Mouse (Mus musculus) lung, postnatal 0 days (tissue): ENCODE data around the gene Dcun1d3. TPM values are rescaled to one million over a fixed set of nuclear protein-coding genes. Genes with fewer than 3 reads are reported as not detected.

ENCODE experiments used
- ATAC-seq: fragments of 200-750 bp; cut with Nextera tagmentation; 2 replicates; pipeline ENCODE4 v1.8.0; 2017; ENCODE audit warnings: moderate library complexity
- DNase-seq: peaks from one replicate; pipeline ENCODE4 v3.0.0-alpha.2; 2016; ENCODE audit warnings: low spot score
- H3K27ac ChIP-seq: fragments of 300-500 bp; sonication (generic); 2 replicates; pipeline ENCODE4 v1.5.1; 2014; ENCODE audit warnings: antibody characterized with exemption, mild to moderate bottlenecking, low read length, mixed read lengths
- H3K27me3 ChIP-seq: fragments of 300-500 bp; sonication (generic); replicated peaks from 2 replicates; pipeline ENCODE4 v1.6.1; 2014; ENCODE audit warnings: low read length, mixed read lengths; ENCODE audit not compliant: insufficient read depth
- H3K36me3 ChIP-seq: fragments of 300-500 bp; sonication (generic); 2 replicates; pipeline ENCODE4 v1.6.1; 2014; ENCODE audit warnings: low read length, mixed read lengths; ENCODE audit not compliant: insufficient read depth
- H3K4me1 ChIP-seq: fragments of 300-500 bp; sonication (generic); 2 replicates; pipeline ENCODE4 v1.6.1; 2014; ENCODE audit warnings: antibody characterized with exemption, low read depth, low read length, mixed read lengths; ENCODE audit not compliant: insufficient read depth
- H3K4me2 ChIP-seq: fragments of 300-500 bp; sonication (generic); replicated peaks from 2 replicates; pipeline ENCODE4 v1.6.1; 2014; ENCODE audit warnings: low read depth, mild to moderate bottlenecking, low read length, moderate library complexity, mixed read lengths
- H3K4me3 ChIP-seq: fragments of 300-500 bp; sonication (generic); 2 replicates; pipeline ENCODE4 v1.5.1; 2014; ENCODE audit warnings: low read depth, low read length
- H3K9ac ChIP-seq: fragments of 300-500 bp; sonication (generic); replicated peaks from 2 replicates; pipeline ENCODE4 v1.6.1; 2014; ENCODE audit warnings: low read depth, mild to moderate bottlenecking
- H3K9me3 ChIP-seq: fragments of 300-500 bp; sonication (generic); 2 replicates; pipeline ENCODE4 v1.6.1; 2016; ENCODE audit warnings: low read length, mixed read lengths
- CTCF ChIP-seq: IDR thresholded peaks from 2 replicates; pipeline ENCODE4 v1.5.1; 2016; ENCODE audit warnings: antibody characterized with exemption, mild to moderate bottlenecking
- EP300 ChIP-seq: IDR thresholded peaks from 2 replicates; pipeline ENCODE4 v1.6.1; 2016; ENCODE audit warnings: antibody characterized with exemption, mild to moderate bottlenecking, control low read depth
- WGBS: fragments of 180-500 bp; shearing (Covaris S2); extraction: QIAGEN DNeasy Blood & Tissue Kit; methylation state at CpG from one replicate; pipeline ENCODE4 v1.1.7; 2014; 5-methylcytosine and 5-hydroxymethylcytosine counted together
- polyA plus RNA-seq: library from polyadenylated mRNA; unstranded; fragments of >200 nt; fragmentation: Nextera tagmentation; extraction: Ambion mirVana; gene quantifications from 2 replicates; pipeline ENCODE4 v1.2.1, GENCODE M21; 2015

Gene Dcun1d3
- polyA plus RNA-seq, 1 experiment from 2014 or later, result 7.7 TPM

DNA sequence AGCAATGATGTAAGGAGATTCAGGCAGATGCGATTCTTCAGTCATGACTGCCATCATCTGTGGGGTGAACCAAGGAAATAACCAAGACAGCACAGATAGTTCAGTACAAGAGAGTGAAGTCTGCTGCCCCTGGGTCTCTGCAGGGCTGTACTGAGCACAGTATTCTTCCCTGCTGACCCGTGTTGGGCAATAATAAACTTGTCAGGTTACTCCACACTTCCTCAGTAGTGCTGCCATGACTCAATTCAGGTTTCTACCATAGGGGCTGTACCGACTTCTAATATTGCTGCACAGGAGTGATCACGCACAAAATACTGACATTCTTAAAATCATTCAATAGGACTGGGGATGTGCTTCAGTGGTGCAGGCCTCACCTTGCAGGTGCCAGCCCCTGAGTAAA is 16.9 kb downstream of the Dcun1d3 start:
- Histone ChIP-seq H3K9me3 (no peaks in the 10 kb centered on the region), H3K27ac (no peak overlapping the region), H3K9ac (no peak overlapping the region), H3K27me3 (no peaks in the 10 kb centered on the region), H3K4me1 (no peaks in the 10 kb centered on the region; the same call in 1 of the 2 replicates), H3K4me3 (no peak overlapping the region), H3K4me2 (no peak overlapping the region), H3K36me3 (no peaks in the 10 kb centered on the region)
- TF ChIP-seq EP300 (no peak), CTCF (no peak)
- ATAC-seq (no peak), DNase-seq (no peak)
- WGBS, result 84% methylated on average over 4 of the region's 4 CpGs

- Histone ChIP-seq H3K36me3 (no peaks in the 10 kb centered on the region), H3K4me1 (no peaks in the 10 kb centered on the region; the same call in 1 of the 2 replicates), H3K4me2 (no peak overlapping the region), H3K9ac (no peak overlapping the region), H3K9me3 (no peaks in the 10 kb centered on the region), H3K27me3 (no peaks in the 10 kb centered on the region), H3K27ac (no peak overlapping the region), H3K4me3 (no peak overlapping the region)
- 35% methylated on average over 3 of the region's 3 CpGs for WGBS
- no peak for ATAC-seq
- no peak for DNase-seq
- TF ChIP-seq EP300 (no peak), CTCF (no peak)
Measured at GRCm38 (mm10) chr7:119875776-119876440, 20.2 kb downstream of the Dcun1d3 start.

GRCm38 (mm10) chr7:119873050-119873449 is 23.0 kb downstream of the Dcun1d3 start:
- Histone ChIP-seq H3K9ac (no peak overlapping the region), H3K27me3 (no peaks in the 10 kb centered on the region), H3K36me3 (no peaks in the 10 kb centered on the region), H3K4me1 (no peaks in the 10 kb centered on the region), H3K9me3 (no peaks in the 10 kb centered on the region), H3K4me3 (no peak overlapping the region), H3K27ac (no peak overlapping the region), H3K4me2 (no peak overlapping the region)
- WGBS, result 66% methylated on average over 2 of the region's 2 CpGs
- DNase-seq (no peak), ATAC-seq (no peak)
- TF ChIP-seq EP300, result no peak
- no peak for TF ChIP-seq CTCF

DNA sequence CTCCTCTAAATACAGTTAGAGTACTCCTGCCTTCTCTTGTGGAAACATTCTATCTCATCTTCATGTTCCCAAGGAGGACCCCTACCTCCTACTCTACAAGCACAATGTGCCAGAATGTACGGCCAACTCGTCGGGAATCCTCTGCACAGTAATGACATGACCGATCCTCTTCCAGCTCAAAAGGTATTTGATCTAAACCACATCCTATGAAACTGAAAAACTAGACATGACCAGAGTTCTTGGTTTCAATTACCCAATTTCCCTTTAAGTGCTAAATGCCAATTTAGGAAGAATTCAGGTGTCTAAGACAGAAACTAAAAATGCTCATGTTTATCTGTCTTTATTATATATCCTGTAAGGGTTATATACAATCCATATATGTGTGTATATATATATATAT is 23.9 kb downstream of the Dcun1d3 start:
- H3K27me3 ChIP-seq, result no peaks in the 10 kb centered on the region
- 92% methylated on average over 4 of the region's 4 CpGs for WGBS
- H3K36me3 ChIP-seq, result no peaks in the 10 kb centered on the region
- no peak for ATAC-seq
- no peak overlapping the region for H3K9ac ChIP-seq
- H3K4me3 ChIP-seq, result no peak overlapping the region
- DNase-seq, result no peak
- no peak overlapping the region for H3K4me2 ChIP-seq
- no peaks in the 10 kb centered on the region for H3K9me3 ChIP-seq
- H3K4me1 ChIP-seq, result no peaks in the 10 kb centered on the region
- TF ChIP-seq CTCF (no peak), EP300 (no peak)
- H3K27ac ChIP-seq, result no peak overlapping the region

DNA sequence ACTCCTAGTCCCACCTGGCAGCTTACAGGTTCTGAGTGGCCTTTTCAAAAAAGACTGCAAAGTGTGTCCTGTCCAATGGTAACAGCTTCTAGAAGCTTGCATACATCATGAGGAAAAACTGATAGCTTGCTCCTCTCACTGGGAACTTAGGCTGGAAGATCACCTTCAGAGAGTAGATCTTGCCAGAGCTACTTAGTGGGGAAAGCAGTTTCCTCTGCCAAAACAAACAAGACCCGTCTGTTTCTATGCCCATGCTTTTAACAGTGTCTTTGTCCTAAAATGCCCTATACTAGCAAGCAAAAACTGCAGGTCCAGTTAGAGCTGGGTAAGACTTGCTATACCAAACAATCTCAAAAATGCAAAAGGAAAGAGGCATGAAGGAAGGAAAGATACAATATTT is 30.0 kb downstream of the Dcun1d3 start:
- H3K9ac ChIP-seq, result no peak overlapping the region
- 31% methylated on average over 1 of the region's 1 CpGs for WGBS
- peaks cover 7% of the 10 kb centered on the region; the same call in 1 of the 2 replicates for H3K4me1 ChIP-seq
- H3K27ac ChIP-seq, result no peak overlapping the region
- no peaks in the 10 kb centered on the region for H3K27me3 ChIP-seq
- H3K4me2 ChIP-seq, result no peak overlapping the region
- no peaks in the 10 kb centered on the region for H3K36me3 ChIP-seq
- no peak overlapping the region for H3K4me3 ChIP-seq
- no peak for TF ChIP-seq CTCF
- no peak for TF ChIP-seq EP300
- no peaks in the 10 kb centered on the region for H3K9me3 ChIP-seq
- ATAC-seq (no peak), DNase-seq (no peak)

GRCm38 (mm10) chr7:119864500-119864899 is 31.6 kb downstream of the Dcun1d3 start:
- WGBS, result 73% methylated on average over 5 of the region's 5 CpGs
- Histone ChIP-seq H3K36me3 (no peaks in the 10 kb centered on the region), H3K9me3 (no peaks in the 10 kb centered on the region), H3K27ac (no peak overlapping the region), H3K4me3 (no peak overlapping the region), H3K9ac (no peak overlapping the region), H3K27me3 (no peaks in the 10 kb centered on the region), H3K4me1 (peaks cover 7% of the 10 kb centered on the region; the same call in 1 of the 2 replicates), H3K4me2 (no peak overlapping the region)
- no peak for DNase-seq
- TF ChIP-seq CTCF (no peak), EP300 (no peak)
- ATAC-seq, result no peak

GRCm38 (mm10) chr7:119862167-119862566 is 33.9 kb downstream of the Dcun1d3 start:
- no peaks in the 10 kb centered on the region for H3K9me3 ChIP-seq
- H3K9ac ChIP-seq, result no peak overlapping the region
- no peaks in the 10 kb centered on the region for H3K27me3 ChIP-seq
- H3K4me2 ChIP-seq, result no peak overlapping the region
- DNase-seq, result no peak
- no peak; the same call in 1 of the 2 replicates for ATAC-seq
- no peak overlapping the region for H3K4me3 ChIP-seq
- peaks cover 7% of the 10 kb centered on the region; the same call in 1 of the 2 replicates for H3K4me1 ChIP-seq
- 16% methylated on average over 1 of the region's 1 CpGs for WGBS
- peak overlapping the region; percentile 64 for H3K27ac ChIP-seq
- no peaks in the 10 kb centered on the region; the same call in 1 of the 2 replicates for H3K36me3 ChIP-seq
- TF ChIP-seq EP300, result no peak
- no peak for TF ChIP-seq CTCF
